In the genomic region with DNA sequence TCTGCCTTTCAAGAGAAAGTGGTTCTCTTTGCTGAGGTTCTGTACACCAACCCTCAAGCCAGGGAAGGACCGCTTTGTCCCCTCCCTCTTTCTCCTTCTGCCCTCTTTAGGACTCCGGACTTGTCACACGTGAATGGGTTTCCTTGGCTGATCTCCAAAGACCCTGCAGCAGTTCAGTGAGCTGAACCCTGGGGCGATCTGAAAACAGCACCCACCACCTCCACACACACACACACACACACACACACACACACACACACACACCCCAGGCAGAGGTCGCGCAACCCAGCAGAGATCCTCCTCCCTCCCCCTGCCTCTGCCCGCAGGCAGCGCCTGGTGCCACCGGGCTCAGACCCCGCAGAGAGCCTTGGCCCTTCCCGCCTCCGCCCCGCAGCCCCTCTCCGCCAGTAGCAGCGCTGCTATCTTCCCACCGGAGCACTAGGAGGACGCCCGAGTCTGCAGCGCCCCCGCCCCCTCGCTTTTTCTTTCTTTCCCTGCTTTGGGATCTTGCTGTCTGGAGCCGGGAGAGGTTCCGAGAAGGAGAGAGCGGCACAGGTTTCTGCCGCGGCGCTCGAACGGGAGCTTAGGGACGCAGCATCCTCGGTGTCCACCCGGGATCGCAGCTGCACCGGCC, we compare ENCODE assay signal across 8 mouse cellular contexts. TPM values are rescaled to one million over a fixed set of nuclear protein-coding genes. Genes with fewer than 3 reads are reported as not detected.
A peak's percentile ranks its signal among the peaks of the same experiment; 100 is the strongest.
DNase-seq lines count a peak whose midpoint lies in the region; ATAC-seq and TF ChIP-seq lines count a peak whose summit lies in the region.

A gene (plus strand): TSS at position 252 of the 634 bp plus-strand sequence.

- H3K4me1 ChIP-seq in forebrain, embryonic 12.5 days: peaks cover 23% of the 10 kb centered on the region
- H3K4me1 ChIP-seq in limb, embryonic 12.5 days (replicated peaks): peaks cover 30% of the 10 kb centered on the region
- H3K4me1 ChIP-seq in olfactory bulb, adult 2 months (ENCODE audit: control insufficient read depth, insufficient read depth, low read length): peaks cover 13% of the 10 kb centered on the region

- TF ChIP-seq CTCF in gastrocnemius, adult 2 months (IDR thresholded peaks at IDR 0.05): no peak
- no peak for TF ChIP-seq CTCF in olfactory bulb, adult 2 months (IDR thresholded peaks at IDR 0.05; ENCODE audit: insufficient read depth, low read depth, low read length)

- peak; percentile 65 for ATAC-seq in forebrain, embryonic 12.5 days (ENCODE audit: low FRiP score)
- peak; percentile 32; the same call in 1 of the 2 replicates for ATAC-seq in limb, embryonic 12.5 days (ENCODE audit: insufficient number of reproducible peaks, insufficient read depth, low FRiP score, low TSS enrichment, low read depth)
- ATAC-seq in CD4-positive, CD25-positive, alpha-beta regulatory T cell, adult 4 months: no peak

- no peaks in the 10 kb centered on the region for H3K9me3 ChIP-seq in forebrain, embryonic 12.5 days
- H3K9me3 ChIP-seq in limb, embryonic 12.5 days: no peaks in the 10 kb centered on the region

- DNase-seq in gastrocnemius, adult 2 months: peak; percentile 17
- no peak for DNase-seq in gastrocnemius, postnatal 36 days
- DNase-seq in adrenal gland, postnatal 36 days: peak; percentile 7 to 8
- peak; percentile 90 for DNase-seq in kidney, adult 11 months

- H3K9ac ChIP-seq in forebrain, embryonic 12.5 days: peak within 1 kb of the TSS; percentile 72
- H3K9ac ChIP-seq in limb, embryonic 12.5 days (replicated peaks): peak within 1 kb of the TSS; percentile 55

- peak within 1 kb of the TSS; percentile 88 for H3K4me2 ChIP-seq in forebrain, embryonic 12.5 days
- H3K4me2 ChIP-seq in limb, embryonic 12.5 days: peak within 1 kb of the TSS; percentile 96

- WGBS in forebrain, embryonic 12.5 days: 0% methylated on average over 34 of the region's 34 CpGs
- WGBS in limb, embryonic 12.5 days: 1% methylated on average over 34 of the region's 34 CpGs
- WGBS in olfactory bulb, adult 2 months: under 1% methylated on average over 34 of the region's 34 CpGs

- H3K27me3 ChIP-seq in forebrain, embryonic 12.5 days: peaks cover 37% of the 10 kb centered on the region
- H3K27me3 ChIP-seq in limb, embryonic 12.5 days: peaks cover 61% of the 10 kb centered on the region

- intact Hi-C loops in gastrocnemius, adult 2 months (cut with DNase I): loop anchor here (2.0 kb wide), 1 partner anchor 33 kb away; no protein-coding TSS in a partner anchor
- intact Hi-C loops in gastrocnemius, postnatal 36 days (cut with DNase I): no loop called here

- TF ChIP-seq POLR2A in olfactory bulb, adult 2 months (IDR thresholded peaks at IDR 0.05; ENCODE audit: insufficient read depth, low read depth, low read length): 0 out of 2 replicates have a peak, but pooled peaks have one; percentile 17

- H3K27ac ChIP-seq in gastrocnemius, adult 2 months: no peak within 1 kb of the TSS
- H3K27ac ChIP-seq in forebrain, embryonic 12.5 days: 0 out of 2 replicates have a peak within 1 kb of the TSS, but pooled peaks have one; percentile 38
- H3K27ac ChIP-seq in limb, embryonic 12.5 days: no peak within 1 kb of the TSS
- no peak within 1 kb of the TSS for H3K27ac ChIP-seq in olfactory bulb, adult 2 months (ENCODE audit: insufficient read depth, low read depth, low read length)

- peak within 1 kb of the TSS; percentile 73 for H3K4me3 ChIP-seq in gastrocnemius, adult 2 months
- peak within 1 kb of the TSS; percentile 66 for H3K4me3 ChIP-seq in forebrain, embryonic 12.5 days (replicated peaks)
- peak within 1 kb of the TSS; percentile 53 for H3K4me3 ChIP-seq in limb, embryonic 12.5 days (replicated peaks)
- H3K4me3 ChIP-seq in olfactory bulb, adult 2 months (ENCODE audit: insufficient read depth, low read depth, low read length): peak within 1 kb of the TSS; percentile 58

- no peaks in the 10 kb centered on the region for H3K36me3 ChIP-seq in forebrain, embryonic 12.5 days (replicated peaks)
- H3K36me3 ChIP-seq in limb, embryonic 12.5 days: no peaks in the 10 kb centered on the region

RNA-seq across cellular contexts. Expression of the gene that starts here (rescaled TPM):
- not detected for total RNA-seq in gastrocnemius, adult 2 months (2021)
- total RNA-seq in gastrocnemius, postnatal 36 days (2021): not detected
- total RNA-seq in adrenal gland, postnatal 36 days (2021): not detected
- polyA plus RNA-seq in forebrain, embryonic 12.5 days (2016; fragmentation: Nextera tagmentation; extraction: Ambion mirVana): 2.5 and 2.7 TPM in 2 replicates
- 0.50 and 0.55 TPM in 2 replicates for polyA plus RNA-seq in limb, embryonic 12.5 days (2016; fragmentation: Nextera tagmentation; extraction: Ambion mirVana)
- not detected in 2 replicates for polyA plus RNA-seq in olfactory bulb, adult 2 months (2012; ENCODE audit: insufficient read depth, insufficient read length, low replicate concordance, missing spikeins)
- 1 to 10 TPM; 1.7 to 1.9 TPM for polyA plus RNA-seq in CD4-positive, CD25-positive, alpha-beta regulatory T cell, adult 4 months (2017; shearing (Covaris generic))

Comparison
In these comparisons a context has a peak if more than half of its experiments do, and no peak if none do; other contexts are left out.
1. Peak in DNase-seq and H3K4me3 ChIP-seq in gastrocnemius, adult 2 months; RNA of the gene not detected or under 1 TPM.
2. Peak in DNase-seq in adrenal gland, postnatal 36 days; RNA of the gene not detected or under 1 TPM.
3. Peak in ATAC-seq, H3K4me3 ChIP-seq, H3K9ac ChIP-seq and H3K4me2 ChIP-seq in limb, embryonic 12.5 days; RNA of the gene not detected or under 1 TPM.